Mouse (Mus musculus) G1E (cell line): ENCODE measurements at regions not wholly inside any gene's neighbourhood (a gene's known extent, or its start where the extent isn't known, plus 50 kb on each side); places are given as distances from the start of the nearest gene placed in this dataset.

ENCODE experiments used
- CTCF ChIP-seq: IDR thresholded peaks from 2 replicates; pipeline ENCODE4 v1.5.1; 2012; ENCODE audit warnings: low read depth, low read length, inconsistent platforms, mixed read lengths
- TAL1 ChIP-seq: conservative IDR thresholded peaks from 2 replicates; pipeline ENCODE4 v1.6.1; 2012; ENCODE audit warnings: low read depth, low read length, inconsistent platforms, mixed read lengths

DNA sequence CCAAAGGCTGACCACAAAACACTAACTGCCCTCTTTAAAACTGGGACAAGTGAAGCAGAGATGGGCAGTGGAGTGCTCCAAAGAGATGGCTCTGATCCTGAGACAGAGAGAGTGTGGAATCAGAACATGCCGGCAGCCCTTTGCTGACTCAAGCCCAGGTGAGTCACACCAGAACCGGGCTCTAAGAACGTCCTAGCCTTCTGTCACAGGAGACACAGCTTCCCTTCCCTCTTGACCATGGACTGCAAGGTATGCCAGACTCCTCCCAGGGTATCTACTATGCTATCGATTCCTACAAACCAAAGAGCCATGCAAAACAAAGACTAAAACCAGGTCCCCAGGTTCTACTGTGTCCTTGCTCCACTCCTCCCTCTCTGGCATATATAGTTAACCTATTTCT, 98.0 kb downstream of the Dhx15 start:
- TF ChIP-seq CTCF (no peak), TAL1 (no peak)
